Mouse (Mus musculus): ENCODE results near the gene Gas7.

DNA sequence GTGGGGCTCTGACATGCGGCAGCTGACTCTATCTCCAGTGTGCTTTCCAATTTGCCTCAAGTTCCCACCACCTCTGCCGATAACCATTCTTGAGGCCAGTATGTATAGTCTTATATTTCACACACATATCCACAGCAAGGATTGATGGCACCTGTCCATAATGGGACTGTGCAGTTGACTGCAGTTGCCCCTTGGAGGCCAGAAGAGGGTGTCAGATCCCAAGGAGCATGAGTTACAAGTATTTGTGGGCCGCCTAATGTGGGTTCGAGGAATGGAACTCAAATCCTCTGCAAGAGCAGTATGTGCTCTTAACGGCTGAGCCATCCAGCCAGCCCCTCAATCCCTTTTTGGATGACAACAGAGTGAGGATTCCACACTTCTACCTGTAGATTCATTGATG is 119.1 kb downstream of the Gas7 start:
- no peak for TF ChIP-seq GATA1 (IDR thresholded peaks at IDR 0.05; ENCODE audit: borderline replicate concordance, low read length)
- TF ChIP-seq CTCF (IDR thresholded peaks at IDR 0.05; ENCODE audit: low read depth, low read length): no peak

All from G1E (cell line).